Mouse (Mus musculus) stomach, postnatal 0 days (tissue): ENCODE measurements at regions not wholly inside any gene's neighbourhood (a gene's known extent, or its start where the extent isn't known, plus 50 kb on each side); places are given as distances from the start of the nearest gene placed in this dataset.

Experiments used
- CTCF ChIP-seq: IDR thresholded peaks from 2 replicates; pipeline ENCODE4 v1.5.1; 2016; ENCODE audit warnings: antibody characterized with exemption, low read depth, mild to moderate bottlenecking, moderate library complexity
- EP300 ChIP-seq: optimal IDR thresholded peaks from 2 replicates; pipeline ENCODE3; 2016; ENCODE audit warnings: antibody characterized with exemption

- no peak for TF ChIP-seq CTCF
- TF ChIP-seq EP300 = no peak
Measured at GRCm38 (mm10) chr15:87107701-87108100, 436.4 kb upstream of the Fam19a5 start.
